Mouse (Mus musculus) forebrain, embryonic 10.5 days (tissue): ENCODE results near the gene Cip2a. TPM values are rescaled to one million over a fixed set of nuclear protein-coding genes. Genes with fewer than 3 reads are reported as not detected.

Source experiments
- DNase-seq: peaks from one replicate; pipeline ENCODE4 v3.0.0-alpha.2; 2017; ENCODE audit warnings: low spot score; ENCODE audit errors: extremely low spot score
- H3K27ac ChIP-seq: fragments of 300-500 bp; sonication (generic); 2 replicates; pipeline ENCODE4 v1.5.1; 2016; ENCODE audit warnings: mild to moderate bottlenecking
- H3K27me3 ChIP-seq: fragments of 300-500 bp; sonication (generic); 2 replicates; pipeline ENCODE4 v1.6.1; 2016; ENCODE audit warnings: mild to moderate bottlenecking; ENCODE audit not compliant: poor library complexity, severe bottlenecking
- H3K36me3 ChIP-seq: fragments of 300-500 bp; sonication (generic); replicated peaks from 2 replicates; pipeline ENCODE4 v1.6.1; 2016; ENCODE audit warnings: mild to moderate bottlenecking, moderate library complexity
- H3K4me1 ChIP-seq: fragments of 300-500 bp; sonication (generic); 2 replicates; pipeline ENCODE4 v1.6.1; 2016
- H3K4me3 ChIP-seq: fragments of 300-500 bp; sonication (generic); 2 replicates; pipeline ENCODE4 v1.5.1; 2016; ENCODE audit warnings: mild to moderate bottlenecking, moderate library complexity
- H3K9me3 ChIP-seq: fragments of 300-500 bp; sonication (generic); 2 replicates; pipeline ENCODE4 v1.6.1; 2016; ENCODE audit warnings: mild to moderate bottlenecking, moderate library complexity
- WGBS: fragments of 180-500 bp; shearing (Covaris S2); methylation state at CpG from one replicate; pipeline ENCODE4 v1.1.7; 2016; 5-methylcytosine and 5-hydroxymethylcytosine counted together
- polyA plus RNA-seq: library from polyadenylated mRNA; unstranded; fragments of >200 nt; fragmentation: Nextera tagmentation; extraction: Ambion mirVana; gene quantifications from 2 replicates; pipeline ENCODE4 v1.2.1, GENCODE M21; 2016

Cip2a gene
- polyA plus RNA-seq, result 49.4 and 50.7 TPM in 2 replicates

- peaks cover 25% of the 10 kb centered on the region for H3K4me1 ChIP-seq
- under 1% methylated on average over 74 of the region's 74 CpGs for WGBS
- peak; percentile 95 for DNase-seq
- peak within 1 kb of the TSS; percentile 99 for H3K27ac ChIP-seq
- peaks cover 43% of the 10 kb centered on the region for H3K36me3 ChIP-seq
- H3K27me3 ChIP-seq, result no peaks in the 10 kb centered on the region
- H3K4me3 ChIP-seq, result peak within 1 kb of the TSS; percentile 82
- H3K9me3 ChIP-seq, result no peaks in the 10 kb centered on the region; the same call in 1 of the 2 replicates
These were observed at the start of gene Cip2a, which contains the start of gene Dzip3 for GRCm38 (mm10) chr16:48993559-48994342. TSS of gene Cip2a (plus strand) at chr16:48994185. TSS of gene Dzip3 (minus strand) at chr16:48994165.

DNA sequence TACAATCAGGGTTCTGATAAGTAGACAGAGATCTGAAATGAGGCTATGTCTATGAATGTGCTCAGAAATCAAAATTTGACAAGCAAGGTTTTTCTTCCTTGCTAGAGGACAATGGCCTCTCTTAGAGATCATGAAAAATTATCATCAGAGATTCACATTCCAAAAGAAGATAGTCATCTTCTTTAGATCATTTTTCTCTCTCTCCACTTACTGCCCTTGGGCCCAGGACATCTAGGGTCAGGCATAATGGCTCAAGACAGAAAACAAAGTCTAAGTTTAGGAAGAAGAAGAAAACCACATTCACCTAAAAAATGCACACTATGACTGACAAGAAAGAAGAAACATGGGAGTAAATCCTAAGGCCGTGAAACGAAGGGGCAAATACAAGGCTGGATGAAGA lies 21.0 kb upstream of the Cip2a start:
- Histone ChIP-seq H3K4me1 (no peaks in the 10 kb centered on the region), H3K9me3 (no peaks in the 10 kb centered on the region), H3K27me3 (no peaks in the 10 kb centered on the region), H3K36me3 (peaks cover 50% of the 10 kb centered on the region), H3K4me3 (no peak overlapping the region), H3K27ac (no peak overlapping the region)
- WGBS, result 100% methylated on average over 2 of the region's 2 CpGs
- DNase-seq, result no peak

DNA sequence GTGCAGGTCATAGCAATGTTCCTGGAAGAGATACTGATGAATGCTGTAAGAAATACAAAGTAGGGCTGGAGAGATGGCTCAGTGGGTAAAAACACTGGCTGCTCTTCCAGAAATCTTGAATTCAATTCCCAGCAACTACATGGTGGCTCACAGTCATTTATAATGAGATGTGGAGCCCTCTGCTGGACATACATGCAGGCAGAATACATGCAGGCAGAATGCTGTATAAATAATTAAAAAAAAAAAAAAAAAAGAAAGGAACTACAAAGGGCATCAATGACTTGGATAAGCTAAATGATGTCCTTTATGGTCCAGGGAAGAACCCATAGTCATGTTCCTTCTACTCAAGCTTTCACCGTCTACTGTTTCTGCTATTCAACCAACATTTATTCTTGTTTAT lies 20.4 kb upstream of the Cip2a start:
- H3K36me3 ChIP-seq, result peaks cover 56% of the 10 kb centered on the region
- H3K4me3 ChIP-seq, result no peak overlapping the region
- no peaks in the 10 kb centered on the region for H3K27me3 ChIP-seq
- H3K27ac ChIP-seq, result no peak overlapping the region
- no peaks in the 10 kb centered on the region for H3K9me3 ChIP-seq
- WGBS, result 91% methylated on average over 1 of the region's 1 CpGs
- no peak for DNase-seq
- H3K4me1 ChIP-seq, result no peaks in the 10 kb centered on the region

GRCm38 (mm10) chr16:48979965-48980364 lies 14.0 kb upstream of the Cip2a start:
- no peak for DNase-seq
- Histone ChIP-seq H3K4me3 (no peak overlapping the region), H3K27ac (no peak overlapping the region), H3K36me3 (peaks cover 68% of the 10 kb centered on the region), H3K27me3 (no peaks in the 10 kb centered on the region), H3K9me3 (no peaks in the 10 kb centered on the region), H3K4me1 (no peaks in the 10 kb centered on the region)

DNA sequence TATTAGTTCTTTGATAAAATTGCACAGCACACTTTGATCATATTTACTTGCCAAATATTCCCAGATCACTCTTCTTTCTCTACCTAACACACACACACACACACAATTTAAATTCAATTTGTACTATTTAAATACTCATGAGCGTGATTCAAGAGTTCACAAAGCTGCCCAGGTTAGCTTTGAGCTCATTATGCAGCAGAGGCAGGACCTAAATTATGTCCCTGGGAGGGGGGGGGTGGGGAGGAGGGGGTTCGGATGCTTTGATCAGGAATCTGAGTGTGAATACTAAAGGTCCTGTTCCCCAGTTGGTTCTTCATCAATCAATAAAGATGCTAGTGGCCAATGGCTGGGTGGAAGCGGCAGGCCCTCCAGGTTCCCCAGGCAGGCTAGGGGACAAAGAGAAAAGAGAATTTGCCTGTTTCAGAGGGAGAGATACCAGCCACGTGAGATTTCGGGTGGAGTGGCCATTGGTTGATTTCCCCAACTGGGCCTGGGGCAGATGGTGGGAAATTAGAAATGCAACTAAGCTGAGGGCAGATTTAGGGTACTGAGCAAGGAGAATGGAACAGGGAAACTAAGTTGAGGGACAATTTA lies 8.9 kb upstream of the Cip2a start:
- DNase-seq, result no peak
- Histone ChIP-seq H3K27ac (no peak overlapping the region), H3K4me3 (no peak overlapping the region), H3K36me3 (peaks cover 38% of the 10 kb centered on the region), H3K4me1 (no peaks in the 10 kb centered on the region), H3K9me3 (no peaks in the 10 kb centered on the region), H3K27me3 (no peaks in the 10 kb centered on the region)
- WGBS, result 66% methylated on average over 5 of the region's 5 CpGs

DNA sequence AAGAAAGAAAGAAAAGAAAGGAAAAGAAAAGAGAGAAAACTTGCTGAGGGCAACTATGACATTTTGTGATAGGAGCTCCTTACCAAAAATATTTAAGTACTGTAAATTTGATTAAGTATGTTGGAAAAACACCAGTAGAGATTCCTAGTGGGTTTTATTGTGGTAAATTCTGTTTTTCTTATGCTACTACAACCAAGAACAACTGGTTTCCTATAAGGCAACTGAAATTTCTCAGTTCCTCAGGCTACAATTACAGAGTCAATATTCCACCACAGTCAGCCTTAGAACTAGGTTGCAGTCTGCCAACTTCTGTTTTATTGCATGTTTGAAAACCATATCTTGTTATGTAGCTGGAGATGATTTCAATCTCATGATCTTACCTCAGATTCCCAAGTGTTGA lies 4.3 kb upstream of the Cip2a start:
- H3K36me3 ChIP-seq, result peaks cover 23% of the 10 kb centered on the region
- H3K9me3 ChIP-seq, result no peaks in the 10 kb centered on the region; the same call in 1 of the 2 replicates

GRCm38 (mm10) chr16:48992437-48993230 lies 1.4 kb upstream of the Cip2a start:
- H3K27ac ChIP-seq, result peak overlapping the region; percentile 99
- H3K36me3 ChIP-seq, result peaks cover 32% of the 10 kb centered on the region
- peaks cover 25% of the 10 kb centered on the region for H3K4me1 ChIP-seq
- 55% methylated on average over 10 of the region's 10 CpGs for WGBS
- H3K9me3 ChIP-seq, result no peaks in the 10 kb centered on the region; the same call in 1 of the 2 replicates
- H3K4me3 ChIP-seq, result peak overlapping the region; percentile 82
- no peak for DNase-seq
- H3K27me3 ChIP-seq, result no peaks in the 10 kb centered on the region

More for the DNA sequence above, 4.3 kb upstream of the Cip2a start:
- H3K27me3 ChIP-seq, result no peaks in the 10 kb centered on the region
- no peak overlapping the region for H3K4me3 ChIP-seq
- no peak for DNase-seq
- H3K27ac ChIP-seq, result no peak overlapping the region
- H3K4me1 ChIP-seq, result peaks cover 10% of the 10 kb centered on the region

GRCm38 (mm10) chr16:48993231-48993558 lies 790 bp upstream of the Cip2a start:
- 6% methylated on average over 9 of the region's 9 CpGs for WGBS
- H3K4me1 ChIP-seq, result peaks cover 25% of the 10 kb centered on the region
- DNase-seq, result no peak
- H3K9me3 ChIP-seq, result no peaks in the 10 kb centered on the region; the same call in 1 of the 2 replicates
- peak overlapping the region; percentile 82 for H3K4me3 ChIP-seq
- peak overlapping the region; percentile 99 for H3K27ac ChIP-seq
- peaks cover 38% of the 10 kb centered on the region for H3K36me3 ChIP-seq
- H3K27me3 ChIP-seq, result no peaks in the 10 kb centered on the region

- H3K4me3 ChIP-seq, result peak overlapping the region; percentile 82
- no peaks in the 10 kb centered on the region; the same call in 1 of the 2 replicates for H3K9me3 ChIP-seq
- peaks cover 48% of the 10 kb centered on the region for H3K36me3 ChIP-seq
- H3K4me1 ChIP-seq, result peaks cover 25% of the 10 kb centered on the region
- no peak for DNase-seq
- H3K27ac ChIP-seq, result peak overlapping the region; percentile 99
- H3K27me3 ChIP-seq, result no peaks in the 10 kb centered on the region
- WGBS, result under 1% methylated on average over 18 of the region's 18 CpGs
These were observed 333 bp downstream of the Cip2a start for GRCm38 (mm10) chr16:48994343-48994693.

- no peak overlapping the region for H3K4me3 ChIP-seq
- no peaks in the 10 kb centered on the region for H3K9me3 ChIP-seq
- peaks cover 96% of the 10 kb centered on the region for H3K36me3 ChIP-seq
- no peaks in the 10 kb centered on the region for H3K4me1 ChIP-seq
- 97% methylated on average over 5 of the region's 5 CpGs for WGBS
- H3K27me3 ChIP-seq, result no peaks in the 10 kb centered on the region
- H3K27ac ChIP-seq, result no peak overlapping the region
- no peak for DNase-seq
These were observed 10.2 kb downstream of the Cip2a start for GRCm38 (mm10) chr16:49004151-49004550.

DNA sequence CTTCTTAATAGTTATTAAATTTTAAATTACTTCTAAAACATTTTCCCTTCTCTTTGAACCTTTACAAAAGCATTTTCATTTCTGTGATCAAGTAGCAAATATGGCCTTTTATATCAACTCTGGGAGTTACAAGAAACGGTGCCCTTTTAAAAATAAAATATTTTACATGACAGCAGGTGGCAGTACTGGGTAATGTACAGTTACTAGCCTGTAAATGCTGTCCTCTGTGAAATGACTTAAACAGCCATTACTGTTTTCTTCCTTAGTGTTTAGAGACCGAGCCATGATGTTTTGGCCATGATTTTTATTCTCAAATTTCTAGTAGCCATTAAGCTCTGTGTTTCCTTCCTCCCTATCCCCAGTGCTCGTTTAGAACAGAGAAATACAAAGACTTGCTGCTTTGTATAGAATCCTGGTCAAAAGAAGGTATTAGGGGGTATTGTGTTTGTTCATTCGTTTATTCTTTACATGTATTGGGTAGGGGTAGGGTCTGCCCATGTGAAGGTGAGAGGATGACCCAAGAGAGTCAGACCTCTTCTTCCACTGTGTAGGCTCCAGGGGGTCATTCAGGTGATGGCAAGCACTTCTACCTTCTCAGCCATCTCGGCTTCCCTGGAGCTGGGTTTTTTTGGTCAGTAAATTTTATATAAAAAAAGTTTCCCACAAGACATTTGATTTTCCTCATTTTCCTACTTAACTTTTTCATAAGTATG lies 22.8 kb downstream of the Cip2a start:
- no peak overlapping the region for H3K27ac ChIP-seq
- 67% methylated on average over 5 of the region's 5 CpGs for WGBS
- no peak overlapping the region for H3K4me3 ChIP-seq
- H3K36me3 ChIP-seq, result peaks cover 87% of the 10 kb centered on the region
- H3K9me3 ChIP-seq, result no peaks in the 10 kb centered on the region
- no peaks in the 10 kb centered on the region for H3K4me1 ChIP-seq
- DNase-seq, result no peak
- H3K27me3 ChIP-seq, result no peaks in the 10 kb centered on the region

GRCm38 (mm10) chr16:49035852-49036251 lies 41.9 kb downstream of the Cip2a start:
- Histone ChIP-seq H3K4me3 (no peak overlapping the region), H3K36me3 (no peaks in the 10 kb centered on the region), H3K4me1 (no peaks in the 10 kb centered on the region), H3K9me3 (no peaks in the 10 kb centered on the region), H3K27me3 (no peaks in the 10 kb centered on the region), H3K27ac (no peak overlapping the region)
- 79% methylated on average over 4 of the region's 4 CpGs for WGBS
- no peak for DNase-seq
